Mouse (Mus musculus) kidney, postnatal 0 days (tissue): ENCODE data around the gene Gemin7. TPM values are rescaled to one million over a fixed set of nuclear protein-coding genes. Genes with fewer than 3 reads are reported as not detected.
"Not testable (repeated sequence)": the region's sequence is repeated elsewhere in the genome, so short reads cannot be mapped to it uniquely, and the experiment has no call there.

Experiments used
- ATAC-seq: fragments of 200-750 bp; cut with Nextera tagmentation; replicated peaks from 2 replicates; pipeline ENCODE4 v1.8.0; 2017; ENCODE audit warnings: low read depth, moderate number of reproducible peaks, moderate TSS enrichment, moderate library complexity; ENCODE audit not compliant: low FRiP score
- DNase-seq: peaks from one replicate; pipeline ENCODE4 v3.0.0-alpha.2; 2016; ENCODE audit warnings: low spot score
- H3K27ac ChIP-seq: fragments of 300-500 bp; sonication (generic); 2 replicates; pipeline ENCODE4 v1.5.1; 2014; ENCODE audit warnings: mild to moderate bottlenecking
- H3K27me3 ChIP-seq: fragments of 300-500 bp; sonication (generic); 2 replicates; pipeline ENCODE4 v1.6.1; 2014; ENCODE audit warnings: low read length, mixed read lengths; ENCODE audit not compliant: insufficient read depth
- H3K36me3 ChIP-seq: fragments of 300-500 bp; sonication (generic); 2 replicates; pipeline ENCODE4 v1.6.1; 2014; ENCODE audit warnings: low read length, mixed read lengths; ENCODE audit not compliant: insufficient read depth
- H3K4me1 ChIP-seq: fragments of 300-500 bp; sonication (generic); replicated peaks from 2 replicates; pipeline ENCODE4 v1.6.1; 2014; ENCODE audit warnings: antibody characterized with exemption, low read length, mixed read lengths; ENCODE audit not compliant: insufficient read depth
- H3K4me2 ChIP-seq: fragments of 300-500 bp; sonication (generic); 2 replicates; pipeline ENCODE4 v1.6.1; 2014; ENCODE audit warnings: mild to moderate bottlenecking, low read length, moderate library complexity, mixed read lengths
- H3K4me3 ChIP-seq: fragments of 300-500 bp; sonication (generic); replicated peaks from 2 replicates; pipeline ENCODE4 v1.5.1; 2014; ENCODE audit warnings: low read depth, low read length
- H3K9ac ChIP-seq: fragments of 300-500 bp; sonication (generic); 2 replicates; pipeline ENCODE4 v1.6.1; 2014; ENCODE audit warnings: low read depth, low read length
- H3K9me3 ChIP-seq: fragments of 300-500 bp; sonication (generic); replicated peaks from 2 replicates; pipeline ENCODE4 v1.6.1; 2016; ENCODE audit warnings: low read length, inconsistent platforms, mixed read lengths
- CTCF ChIP-seq: IDR thresholded peaks from 2 replicates; pipeline ENCODE4 v1.5.1; 2016; ENCODE audit warnings: antibody characterized with exemption, low read depth, mild to moderate bottlenecking, moderate library complexity
- WGBS: fragments of 180-500 bp; shearing (Covaris S2); extraction: QIAGEN DNeasy Blood & Tissue Kit; methylation state at CpG from one replicate; pipeline ENCODE4 v1.1.7; 2014; 5-methylcytosine and 5-hydroxymethylcytosine counted together
- polyA plus RNA-seq: library from polyadenylated mRNA; unstranded; fragments of >200 nt; fragmentation: Nextera tagmentation; extraction: Ambion mirVana; gene quantifications from 2 replicates; pipeline ENCODE4 v1.2.1, GENCODE M21; 2015

The Gemin7 gene
- polyA plus RNA-seq, 1 experiment from 2014 or later: 167 TPM

GRCm38 (mm10) chr7:19610969-19611368 lies 33.6 kb upstream of the Gemin7 start:
- Histone ChIP-seq H3K9ac (no peak overlapping the region), H3K4me3 (no peak overlapping the region), H3K4me2 (no peak overlapping the region), H3K27ac (no peak overlapping the region), H3K9me3 (no peaks in the 10 kb centered on the region), H3K4me1 (no peaks in the 10 kb centered on the region), H3K27me3 (no peaks in the 10 kb centered on the region), H3K36me3 (0 out of 2 replicates have a peak, but pooled peaks cover 3% of the 10 kb centered on the region)
- ATAC-seq (no peak), DNase-seq (no peak)
- TF ChIP-seq CTCF: peak; percentile 32; the same call in 1 of the 2 replicates
- WGBS: 79% methylated on average over 5 of the region's 5 CpGs

- Histone ChIP-seq H3K4me1 (no peaks in the 10 kb centered on the region), H3K27ac (no peak overlapping the region), H3K9me3 (no peaks in the 10 kb centered on the region), H3K27me3 (no peaks in the 10 kb centered on the region), H3K36me3 (0 out of 2 replicates have a peak, but pooled peaks cover 3% of the 10 kb centered on the region), H3K4me2 (no peak overlapping the region), H3K9ac (no peak overlapping the region), H3K4me3 (no peak overlapping the region)
- no peak for DNase-seq
- TF ChIP-seq CTCF: no peak
- WGBS: 86% methylated on average over 12 of the region's 12 CpGs
- no peak for ATAC-seq
These were observed 32.4 kb upstream of the Gemin7 start for GRCm38 (mm10) chr7:19609641-19610332.

DNA sequence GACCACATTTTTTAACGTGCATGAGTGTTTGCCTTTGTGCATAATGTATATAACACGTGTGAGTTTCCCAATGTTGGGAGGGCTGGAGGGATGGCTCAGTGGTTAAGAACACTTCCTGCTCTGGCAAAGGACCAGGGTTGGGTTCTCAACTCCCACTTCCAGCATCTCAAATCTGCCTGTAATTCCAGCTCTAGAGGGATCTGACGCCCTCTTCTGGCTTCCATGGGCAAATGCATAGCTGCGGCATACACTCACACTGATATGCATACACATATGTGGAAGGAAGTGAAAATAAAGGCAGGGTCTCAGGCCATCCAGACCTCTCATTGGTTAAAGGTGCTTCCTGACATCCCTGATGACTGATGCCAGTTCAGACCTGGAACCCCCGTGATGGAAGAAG lies 29.9 kb upstream of the Gemin7 start:
- Histone ChIP-seq H3K4me2 (no peak overlapping the region), H3K36me3 (0 out of 2 replicates have a peak, but pooled peaks cover 9% of the 10 kb centered on the region), H3K4me1 (no peaks in the 10 kb centered on the region; the same call in 1 of the 2 replicates), H3K9ac (no peak overlapping the region), H3K27ac (no peak overlapping the region), H3K27me3 (no peaks in the 10 kb centered on the region), H3K4me3 (no peak overlapping the region), H3K9me3 (no peaks in the 10 kb centered on the region)
- DNase-seq (no peak), ATAC-seq (no peak)
- 0 out of 2 replicates have a peak, but pooled peaks have one; percentile 15 for TF ChIP-seq CTCF
- 76% methylated on average over 5 of the region's 5 CpGs for WGBS

DNA sequence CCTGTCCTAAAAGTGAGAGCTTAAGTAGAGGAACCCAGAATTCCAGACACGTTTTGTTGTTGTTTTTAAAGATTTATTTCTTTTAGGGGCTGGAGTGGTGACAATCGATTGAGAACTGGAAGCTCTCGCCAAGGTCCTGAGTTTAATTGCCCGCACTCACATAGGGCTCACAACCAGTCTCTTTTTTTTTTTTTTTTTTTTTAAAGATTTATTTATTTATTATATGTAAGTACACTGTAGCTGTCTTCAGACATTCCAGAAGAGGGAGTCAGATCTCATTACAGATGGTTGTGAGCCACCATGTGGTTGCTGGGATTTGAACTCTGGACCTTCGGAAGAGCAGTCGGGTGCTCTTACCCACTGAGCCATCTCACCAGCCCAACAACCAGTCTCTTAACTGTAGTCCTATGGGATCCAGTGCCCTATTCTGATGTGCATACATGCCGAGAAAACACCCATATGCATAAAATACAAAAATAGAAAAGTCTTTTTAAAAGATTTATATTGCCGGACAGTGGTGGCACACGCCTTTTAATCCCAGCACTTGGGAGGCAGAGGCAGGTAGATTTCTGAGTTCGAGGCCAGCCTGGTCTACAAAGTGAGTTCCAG lies 27.3 kb upstream of the Gemin7 start:
- Histone ChIP-seq H3K4me3 (peak overlapping the region; percentile 97), H3K4me2 (peak overlapping the region; percentile 90; the same call in 1 of the 2 replicates)
- DNase-seq, H3K9me3 ChIP-seq, H3K27ac ChIP-seq, H3K36me3 ChIP-seq, H3K9ac ChIP-seq, H3K4me1 ChIP-seq, ATAC-seq, H3K27me3 ChIP-seq: not testable (repeated sequence)
- WGBS: 55% methylated on average over 10 of the region's 10 CpGs

GRCm38 (mm10) chr7:19603849-19604605 lies 26.6 kb upstream of the Gemin7 start, which contains the start of gene Clasrp:
Clasrp (minus strand) TSS chr7:19604486.
- H3K9me3 ChIP-seq: no peaks in the 10 kb centered on the region
- H3K27me3 ChIP-seq: no peaks in the 10 kb centered on the region
- H3K4me3 ChIP-seq: peak within 1 kb of the TSS; percentile 97
- peak within 1 kb of the TSS; percentile 82 for H3K27ac ChIP-seq
- H3K4me2 ChIP-seq: peak within 1 kb of the TSS; percentile 90
- H3K36me3 ChIP-seq: peaks cover 9% of the 10 kb centered on the region
- peak; percentile 36; the same call in 1 of the 2 replicates for TF ChIP-seq CTCF
- H3K9ac ChIP-seq: peak within 1 kb of the TSS; percentile 96
- no peaks in the 10 kb centered on the region; the same call in 1 of the 2 replicates for H3K4me1 ChIP-seq
- ATAC-seq (peak; percentile 92), DNase-seq (peak; percentile 98)
- under 1% methylated on average over 57 of the region's 57 CpGs for WGBS

- peaks cover 12% of the 10 kb centered on the region for H3K36me3 ChIP-seq
- no peak for TF ChIP-seq CTCF
- H3K9me3 ChIP-seq: no peaks in the 10 kb centered on the region
- 0 out of 2 replicates have a peak overlapping the region, but pooled peaks have one; percentile 96 for H3K9ac ChIP-seq
- H3K27me3 ChIP-seq: no peaks in the 10 kb centered on the region
- peak overlapping the region; percentile 97; the same call in 1 of the 2 replicates for H3K4me3 ChIP-seq
- H3K4me1 ChIP-seq: no peaks in the 10 kb centered on the region; the same call in 1 of the 2 replicates
- 70% methylated on average over 12 of the region's 12 CpGs for WGBS
- DNase-seq (no peak), ATAC-seq (no peak)
- H3K4me2 ChIP-seq: peak overlapping the region; percentile 90
- no peak overlapping the region for H3K27ac ChIP-seq
These were observed 25.7 kb upstream of the Gemin7 start for GRCm38 (mm10) chr7:19603055-19603454.
